Mouse (Mus musculus) frontal cortex, adult (tissue): ENCODE measurements at regions not wholly inside any gene's neighbourhood (a gene's known extent, or its start where the extent isn't known, plus 50 kb on each side); places are given as distances from the start of the nearest gene placed in this dataset.

Experiments used
- ATAC-seq: cut with Nextera tagmentation; 2 replicates; pipeline ENCODE4 v1.9.2; 2017; ENCODE audit warnings: mild to moderate bottlenecking, moderate library complexity, mixed read lengths; ENCODE audit not compliant: low TSS enrichment

DNA sequence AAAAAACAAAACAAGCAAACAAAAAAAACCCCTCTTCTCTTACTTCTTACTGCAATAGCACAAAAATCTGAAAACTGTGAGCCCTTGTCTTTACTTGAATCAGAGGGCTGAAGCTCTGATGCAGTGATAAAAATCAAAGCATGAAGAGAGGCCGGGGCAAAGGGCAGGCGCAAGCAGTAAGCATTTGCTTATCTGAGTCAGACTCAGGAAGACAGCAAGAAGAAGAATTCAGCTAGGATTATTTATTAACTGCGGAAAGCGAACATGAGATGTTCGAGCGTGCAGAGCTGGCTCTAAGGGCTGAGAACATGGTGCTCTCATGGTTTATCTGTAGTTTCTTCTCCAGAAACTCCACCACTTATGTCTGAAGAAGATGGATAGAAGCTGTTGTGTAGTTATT lies 163.4 kb upstream of the Sgcd start:
- ATAC-seq: no peak

DNA sequence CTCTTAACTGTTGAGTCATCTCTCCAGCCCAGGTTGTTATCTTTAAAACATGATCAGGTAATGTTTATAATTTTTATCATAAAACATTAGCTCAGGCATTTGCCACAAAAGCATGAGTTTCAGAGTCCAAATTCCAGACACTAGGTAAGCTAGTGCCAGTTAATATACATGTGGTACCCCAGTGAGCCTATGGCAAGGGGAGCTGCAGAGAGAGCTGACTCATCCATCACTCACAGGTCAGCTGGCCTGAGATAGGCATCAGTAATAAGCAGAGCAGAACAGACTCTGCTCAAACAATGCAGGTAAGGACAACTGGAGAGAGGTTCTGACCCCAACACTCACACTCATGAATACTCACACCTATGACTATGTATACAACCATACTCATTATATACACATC lies 144.6 kb upstream of the Sgcd start:
- ATAC-seq: no peak

DNA sequence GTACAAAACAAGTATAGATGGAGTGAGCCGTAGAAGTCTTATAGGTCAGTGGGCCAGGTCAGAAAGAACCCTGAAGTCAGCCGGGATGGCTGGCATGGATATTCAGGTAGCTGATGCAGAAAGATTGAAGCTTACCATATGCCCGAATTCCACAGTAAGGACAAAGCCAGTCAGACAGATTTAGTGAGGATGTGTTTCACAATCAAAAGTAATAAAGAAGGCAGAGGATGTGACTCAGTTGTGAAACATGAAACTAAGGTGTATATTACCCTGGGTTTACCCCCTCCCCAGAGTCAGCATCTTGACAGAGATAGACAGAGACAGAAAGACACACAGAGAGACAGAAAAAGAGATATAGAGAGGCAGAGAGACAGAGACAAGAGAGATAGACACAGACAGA lies 109.3 kb upstream of the Sgcd start:
- ATAC-seq: no peak

DNA sequence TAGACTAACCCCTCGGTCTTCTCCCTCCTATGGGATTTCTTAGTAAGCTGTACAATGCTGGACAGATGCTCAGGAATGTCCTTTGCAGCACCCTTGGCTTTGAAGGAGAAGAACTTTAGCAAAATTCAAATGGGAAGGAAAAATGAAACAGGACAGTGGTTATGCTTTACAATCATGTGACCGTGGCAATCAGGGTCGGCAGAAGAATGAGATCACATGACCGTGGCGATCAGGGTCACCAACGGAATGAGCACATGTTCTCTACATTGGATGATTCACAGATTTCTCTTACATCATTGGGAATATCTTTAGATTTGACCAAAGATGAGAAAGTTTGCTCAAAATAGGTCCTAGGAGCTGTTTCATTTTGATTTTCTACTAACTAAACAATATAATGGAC lies 108.7 kb upstream of the Sgcd start:
- no peak for ATAC-seq

DNA sequence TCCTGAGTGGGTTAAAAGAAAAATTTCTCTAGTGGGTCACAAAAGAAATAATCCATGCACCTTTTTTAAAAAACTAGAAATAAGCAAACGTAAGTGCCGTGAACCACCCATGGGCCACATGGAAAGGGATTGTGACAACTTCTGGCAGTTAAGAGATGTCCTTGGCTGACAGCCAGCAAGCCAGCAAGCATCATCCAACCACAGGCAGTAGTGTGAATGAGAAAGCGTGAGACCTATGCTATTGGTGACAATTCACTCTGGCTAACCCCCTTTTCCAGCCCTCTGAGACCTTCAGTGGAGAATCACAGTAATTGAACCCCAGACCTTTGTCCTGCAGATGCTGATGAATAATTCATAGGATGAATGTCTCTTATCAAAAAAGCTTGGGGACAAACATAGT lies 78.3 kb upstream of the Sgcd start:
- no peak for ATAC-seq

DNA sequence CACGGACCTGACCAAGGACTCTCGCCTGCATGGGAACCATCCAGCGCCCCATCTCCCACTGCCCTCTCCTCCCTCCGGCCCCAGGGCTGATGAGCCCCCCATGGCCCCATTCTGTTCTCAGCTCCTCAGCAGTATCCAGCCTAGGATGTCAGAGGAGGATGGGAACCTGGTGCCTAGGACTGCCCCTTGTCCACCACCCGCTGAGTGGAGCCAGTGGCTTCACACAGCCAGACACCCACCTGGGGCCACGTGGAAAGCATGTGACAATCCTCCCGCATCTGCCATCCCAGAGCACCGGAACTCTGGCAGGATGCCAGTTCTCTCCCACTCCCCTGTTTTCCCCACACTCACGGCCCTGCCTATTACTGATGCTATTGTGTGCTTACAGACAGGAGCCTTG lies 75.0 kb upstream of the Sgcd start:
- ATAC-seq: no peak

DNA sequence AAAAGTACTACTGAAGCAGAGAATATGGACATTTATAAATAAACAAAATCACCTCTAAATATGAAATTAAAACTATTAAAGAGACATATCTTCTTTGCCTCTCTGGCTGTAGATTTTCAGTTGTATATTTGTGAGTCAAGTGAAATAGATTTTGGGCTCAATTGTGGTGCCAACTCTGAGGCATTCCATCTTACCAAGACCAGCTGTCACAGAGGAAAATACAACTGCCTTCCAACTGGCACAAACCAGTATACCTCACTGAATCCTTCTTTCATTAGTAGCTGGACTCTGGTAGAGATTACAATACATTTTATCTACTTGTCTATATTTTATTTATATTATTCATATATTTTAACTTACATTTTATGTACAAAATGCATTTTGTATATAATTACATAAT lies 72.7 kb upstream of the Sgcd start:
- no peak for ATAC-seq

DNA sequence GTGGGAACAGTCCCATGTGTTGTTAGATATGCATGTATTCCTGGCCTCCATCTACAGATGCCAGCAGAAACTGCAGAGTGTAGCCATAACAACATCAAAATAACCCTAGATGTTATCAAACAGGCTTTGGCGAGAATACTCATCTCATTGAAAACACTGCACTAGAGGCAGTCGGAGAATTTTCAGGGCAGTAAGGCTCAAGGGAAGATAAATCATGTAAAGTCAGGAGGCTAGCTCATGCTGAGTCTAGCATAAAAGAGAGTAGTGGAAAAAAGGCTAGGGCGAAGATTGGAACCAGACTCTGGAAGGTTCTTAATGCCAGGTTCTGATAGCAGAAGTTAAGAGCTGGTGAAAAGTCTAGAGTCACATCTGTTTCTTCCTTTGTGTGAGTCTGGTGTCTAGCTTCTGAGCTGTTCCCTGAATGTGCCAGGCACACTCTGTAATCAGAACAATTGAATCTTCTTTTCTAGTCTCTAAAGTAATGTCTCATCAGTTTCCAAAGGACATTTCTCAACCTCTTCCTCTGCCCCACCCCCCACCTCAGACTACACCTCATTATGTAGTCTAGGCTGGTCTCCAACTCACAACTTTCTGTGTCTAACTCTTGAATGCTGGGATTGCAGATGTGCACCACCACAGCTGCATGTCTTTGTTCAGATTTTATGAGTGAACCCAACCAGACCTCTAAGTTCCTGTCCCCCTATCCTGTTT lies 62.5 kb upstream of the Sgcd start:
- ATAC-seq: no peak

DNA sequence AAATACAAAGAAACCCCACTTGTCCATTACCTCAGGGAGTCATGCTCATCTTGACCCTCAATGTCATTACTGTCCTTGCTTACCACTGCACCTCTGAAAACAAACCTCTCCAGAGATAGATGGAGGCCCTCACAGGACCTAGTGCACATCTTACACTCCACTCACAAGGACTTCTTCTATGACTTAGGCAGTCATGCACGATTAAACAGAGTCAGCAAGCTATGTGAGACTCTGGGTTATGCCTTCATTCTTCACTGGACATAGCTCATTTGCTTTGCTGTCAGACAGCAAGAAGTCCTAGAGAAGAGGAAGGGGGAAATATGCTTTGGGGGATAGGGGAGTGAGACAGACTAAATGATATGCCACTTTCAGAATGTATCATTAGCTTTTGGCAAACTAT lies 59.5 kb upstream of the Sgcd start:
- ATAC-seq: no peak
